Mouse (Mus musculus): Measurements from ENCODE around the gene E130116L18Rik.

GRCm38 (mm10) chr5:25183595-25183994 is 39.4 kb downstream of the E130116L18Rik start:
- no peak for TF ChIP-seq POLR2A (IDR thresholded peaks at IDR 0.05; ENCODE audit: low read depth, low read length)
- TF ChIP-seq CTCF (IDR thresholded peaks at IDR 0.05; ENCODE audit: extremely low read depth, insufficient read length, insufficient replicate concordance, low read depth, low read length) = no peak

Data from small intestine, adult 2 months (tissue).